Mouse (Mus musculus): ENCODE data around the gene Sgf29. TPM values are rescaled to one million over a fixed set of nuclear protein-coding genes. Genes with fewer than 3 reads are reported as not detected.
A peak's percentile ranks its signal among the peaks of the same experiment; 100 is the strongest.

Gene Sgf29
- total and polyA plus RNA-seq, 2 experiments from 2014 or later = 20.7 to 25.3 TPM

DNA sequence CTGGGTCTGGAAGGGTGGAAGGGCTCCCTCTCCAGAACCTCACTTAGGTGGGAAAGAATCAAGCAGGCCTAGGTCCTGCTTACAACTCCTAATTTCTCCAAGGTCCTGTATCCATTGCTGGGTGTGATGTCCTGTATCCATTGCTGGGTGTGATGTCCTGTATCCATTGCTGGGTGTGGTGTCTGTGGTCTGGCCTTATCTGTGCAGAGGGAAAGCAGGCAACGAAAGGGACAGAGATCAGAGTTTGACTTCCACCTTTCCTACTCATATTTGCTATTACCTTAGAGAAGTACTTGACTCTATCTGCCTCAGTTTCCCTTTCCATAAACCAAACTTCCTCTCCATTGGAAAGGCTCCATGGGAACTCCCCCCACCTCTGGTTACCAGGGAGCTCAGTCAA, 25.7 kb upstream of the Sgf29 start:
- no peaks in the 10 kb centered on the region for H3K4me1 ChIP-seq (ENCODE audit: control insufficient read depth, insufficient read depth)
- ATAC-seq (ENCODE audit: insufficient read depth, low read depth) (no peak), DNase-seq (ENCODE audit: low spot score) (no peak)
- H3K9me3 ChIP-seq (replicated peaks; ENCODE audit: control insufficient read depth, low read length) = no peaks in the 10 kb centered on the region
- no peak overlapping the region for H3K4me3 ChIP-seq (ENCODE audit: low read depth, low read length)
- TF ChIP-seq EP300 (IDR thresholded peaks at IDR 0.05; ENCODE audit: low read depth) (no peak), CTCF (IDR thresholded peaks at IDR 0.05; ENCODE audit: low read depth) (no peak)
- H3K9ac ChIP-seq (replicated peaks; ENCODE audit: low read depth, low read length) = no peak overlapping the region
- no peak overlapping the region for H3K4me2 ChIP-seq (ENCODE audit: low read depth, low read length)
- no peaks in the 10 kb centered on the region for H3K27me3 ChIP-seq (ENCODE audit: control insufficient read depth, insufficient read depth, low read length)
- H3K36me3 ChIP-seq (replicated peaks; ENCODE audit: control insufficient read depth, insufficient read depth, low read length) = no peaks in the 10 kb centered on the region
- H3K27ac ChIP-seq (ENCODE audit: low read depth) = no peak overlapping the region
- 60% methylated on average over 1 of the region's 1 CpGs for WGBS

DNA sequence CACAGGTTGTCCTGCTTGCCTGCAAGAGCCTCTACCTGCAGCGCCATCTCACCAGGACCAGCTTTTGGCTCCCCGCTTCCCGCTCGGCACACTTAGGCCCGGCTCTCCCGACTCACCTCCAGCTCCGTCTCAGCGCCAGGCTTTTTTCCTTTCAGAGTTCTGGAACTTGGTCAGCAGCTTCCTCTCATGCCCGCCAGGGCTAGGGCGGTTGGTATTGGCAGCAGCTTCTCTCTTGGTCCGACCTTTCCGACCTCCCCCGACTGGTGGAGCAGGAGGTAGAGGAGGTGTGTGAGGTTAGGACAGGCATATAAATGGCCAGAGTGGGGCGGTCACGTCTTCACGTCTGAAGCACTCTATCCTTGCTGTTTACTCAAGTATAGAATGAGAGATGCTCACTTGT, 24.3 kb upstream of the Sgf29 start:
- ATAC-seq (ENCODE audit: insufficient read depth, low read depth) = no peak
- H3K4me3 ChIP-seq (ENCODE audit: low read depth, low read length) = 0 out of 2 replicates have a peak overlapping the region, but pooled peaks have one; percentile 3
- WGBS = 55% methylated on average over 16 of the region's 16 CpGs
- no peak for DNase-seq (ENCODE audit: low spot score)
- H3K9me3 ChIP-seq (replicated peaks; ENCODE audit: control insufficient read depth, low read length) = no peaks in the 10 kb centered on the region
- H3K4me1 ChIP-seq (ENCODE audit: control insufficient read depth, insufficient read depth) = no peaks in the 10 kb centered on the region
- H3K27me3 ChIP-seq (ENCODE audit: control insufficient read depth, insufficient read depth, low read length) = no peaks in the 10 kb centered on the region
- 0 out of 2 replicates have a peak overlapping the region, but pooled peaks have one; percentile 3 for H3K4me2 ChIP-seq (ENCODE audit: low read depth, low read length)
- no peak overlapping the region for H3K9ac ChIP-seq (replicated peaks; ENCODE audit: low read depth, low read length)
- no peak for TF ChIP-seq EP300 (IDR thresholded peaks at IDR 0.05; ENCODE audit: low read depth)
- TF ChIP-seq CTCF (IDR thresholded peaks at IDR 0.05; ENCODE audit: low read depth) = no peak
- H3K27ac ChIP-seq (ENCODE audit: low read depth) = no peak overlapping the region
- H3K36me3 ChIP-seq (replicated peaks; ENCODE audit: control insufficient read depth, insufficient read depth, low read length) = no peaks in the 10 kb centered on the region

DNA sequence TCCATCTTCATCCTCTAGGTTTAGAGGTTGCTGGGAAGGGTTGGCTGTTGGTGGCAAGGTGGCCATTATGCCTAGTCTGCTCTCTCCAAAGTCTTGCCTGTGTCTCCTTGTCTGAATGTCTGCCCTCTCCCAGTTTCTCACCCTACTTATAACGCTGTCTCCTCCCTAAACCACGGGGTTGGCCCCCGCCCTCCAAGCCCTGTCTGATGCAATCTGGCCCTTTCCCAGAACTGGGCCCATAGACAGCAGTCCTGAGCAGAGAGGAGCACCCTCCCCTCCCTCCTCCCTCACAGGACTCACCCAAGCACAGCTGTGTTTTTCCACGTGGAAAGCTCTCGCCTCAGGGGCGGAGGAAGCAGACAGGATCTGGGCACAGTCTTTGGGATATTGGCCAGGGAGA, 23.7 kb upstream of the Sgf29 start:
- H3K27ac ChIP-seq (ENCODE audit: low read depth) = no peak overlapping the region
- no peaks in the 10 kb centered on the region for H3K36me3 ChIP-seq (replicated peaks; ENCODE audit: control insufficient read depth, insufficient read depth, low read length)
- TF ChIP-seq CTCF (IDR thresholded peaks at IDR 0.05; ENCODE audit: low read depth) = no peak
- TF ChIP-seq EP300 (IDR thresholded peaks at IDR 0.05; ENCODE audit: low read depth) = no peak
- peak; percentile 49 for DNase-seq (ENCODE audit: low spot score)
- 0 out of 2 replicates have a peak overlapping the region, but pooled peaks have one; percentile 3 for H3K4me3 ChIP-seq (ENCODE audit: low read depth, low read length)
- H3K9ac ChIP-seq (replicated peaks; ENCODE audit: low read depth, low read length) = no peak overlapping the region
- 28% methylated on average over 6 of the region's 6 CpGs for WGBS
- no peaks in the 10 kb centered on the region for H3K4me1 ChIP-seq (ENCODE audit: control insufficient read depth, insufficient read depth)
- H3K9me3 ChIP-seq (replicated peaks; ENCODE audit: control insufficient read depth, low read length) = no peaks in the 10 kb centered on the region
- ATAC-seq (ENCODE audit: insufficient read depth, low read depth) = peak; percentile 77
- H3K4me2 ChIP-seq (ENCODE audit: low read depth, low read length) = 0 out of 2 replicates have a peak overlapping the region, but pooled peaks have one; percentile 3
- H3K27me3 ChIP-seq (ENCODE audit: control insufficient read depth, insufficient read depth, low read length) = no peaks in the 10 kb centered on the region

DNA sequence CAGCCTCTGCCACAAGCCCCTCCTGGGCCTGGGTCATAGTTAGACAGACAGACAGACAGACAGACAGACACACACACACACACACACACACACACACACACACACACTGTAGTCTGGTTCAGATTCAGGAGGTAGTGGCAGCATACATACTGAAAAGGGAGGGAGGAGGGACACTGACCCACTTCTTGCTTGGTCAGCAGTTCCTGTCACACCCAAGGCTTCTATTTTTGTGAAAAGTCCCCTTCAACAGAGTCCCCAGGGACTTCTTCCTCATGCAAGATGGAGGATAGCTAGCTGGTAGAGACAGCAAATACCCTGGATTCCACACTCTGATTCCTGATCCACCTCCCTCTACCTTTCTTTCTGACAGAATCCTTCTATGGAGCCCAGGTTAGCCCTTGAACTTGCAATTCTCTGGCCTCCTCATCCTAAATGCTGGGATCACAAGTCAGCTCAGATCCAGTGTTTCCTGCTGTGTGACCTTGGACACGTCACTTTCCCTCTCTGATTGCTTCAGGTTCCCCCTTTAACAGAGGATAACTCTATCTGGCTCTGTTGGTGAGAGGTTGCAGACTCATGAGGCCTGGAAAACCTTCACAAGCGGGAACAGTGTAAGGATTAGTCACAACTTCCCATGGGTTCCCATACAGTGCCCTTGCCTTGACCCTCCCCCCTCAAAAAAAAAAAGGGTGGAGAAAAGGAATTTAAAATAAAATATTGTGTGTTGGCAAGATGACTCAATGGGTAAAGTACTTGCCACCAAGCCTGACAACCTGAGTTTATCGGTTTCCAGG, 23.1 kb upstream of the Sgf29 start:
- ATAC-seq (ENCODE audit: insufficient read depth, low read depth) = no peak
- H3K4me2 ChIP-seq (ENCODE audit: low read depth, low read length) = no peak overlapping the region

DNA sequence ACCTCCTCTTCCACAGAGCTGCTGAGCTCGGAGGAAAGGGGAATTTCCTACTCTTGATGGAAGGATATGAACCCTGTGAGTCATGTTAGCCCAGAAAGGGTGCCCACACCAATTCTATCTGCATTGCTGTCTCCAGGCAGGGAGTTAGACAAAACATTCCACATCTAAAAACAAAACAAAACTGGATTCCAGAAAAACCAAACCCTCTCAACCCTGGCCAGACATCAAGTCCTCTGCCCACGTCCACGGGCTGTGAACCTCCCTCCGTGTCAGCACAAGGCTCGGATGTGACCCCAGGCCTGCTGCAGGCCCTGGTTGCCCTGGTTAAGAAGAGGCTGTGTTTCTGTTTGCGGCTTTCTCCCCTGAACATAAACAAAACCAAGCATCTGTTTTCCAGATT, 21.0 kb upstream of the Sgf29 start:
- Histone ChIP-seq H3K27ac (ENCODE audit: low read depth) (peak overlapping the region; percentile 38; the same call in 1 of the 2 replicates), H3K36me3 (replicated peaks; ENCODE audit: control insufficient read depth, insufficient read depth, low read length) (no peaks in the 10 kb centered on the region), H3K4me2 (ENCODE audit: low read depth, low read length) (no peak overlapping the region), H3K27me3 (ENCODE audit: control insufficient read depth, insufficient read depth, low read length) (no peaks in the 10 kb centered on the region), H3K9me3 (replicated peaks; ENCODE audit: control insufficient read depth, low read length) (no peaks in the 10 kb centered on the region), H3K9ac (replicated peaks; ENCODE audit: low read depth, low read length) (no peak overlapping the region), H3K4me1 (ENCODE audit: control insufficient read depth, insufficient read depth) (no peaks in the 10 kb centered on the region), H3K4me3 (ENCODE audit: low read depth, low read length) (no peak overlapping the region)
- ATAC-seq (ENCODE audit: insufficient read depth, low read depth) (no peak), DNase-seq (ENCODE audit: low spot score) (no peak)
- 55% methylated on average over 6 of the region's 6 CpGs for WGBS
- no peak for TF ChIP-seq CTCF (IDR thresholded peaks at IDR 0.05; ENCODE audit: low read depth)
- TF ChIP-seq EP300 (IDR thresholded peaks at IDR 0.05; ENCODE audit: low read depth) = no peak

More for the DNA sequence above, 23.1 kb upstream of the Sgf29 start:
- Histone ChIP-seq H3K4me1 (ENCODE audit: control insufficient read depth, insufficient read depth) (no peaks in the 10 kb centered on the region), H3K9ac (replicated peaks; ENCODE audit: low read depth, low read length) (no peak overlapping the region), H3K36me3 (replicated peaks; ENCODE audit: control insufficient read depth, insufficient read depth, low read length) (no peaks in the 10 kb centered on the region), H3K27me3 (ENCODE audit: control insufficient read depth, insufficient read depth, low read length) (no peaks in the 10 kb centered on the region), H3K27ac (ENCODE audit: low read depth) (no peak overlapping the region), H3K4me3 (ENCODE audit: low read depth, low read length) (no peak overlapping the region), H3K9me3 (replicated peaks; ENCODE audit: control insufficient read depth, low read length) (no peaks in the 10 kb centered on the region)
- no peak for DNase-seq (ENCODE audit: low spot score)
- TF ChIP-seq CTCF (IDR thresholded peaks at IDR 0.05; ENCODE audit: low read depth) (no peak), EP300 (IDR thresholded peaks at IDR 0.05; ENCODE audit: low read depth) (no peak)
- WGBS = 75% methylated on average over 3 of the region's 3 CpGs
